Mouse (Mus musculus) heart, embryonic 12.5 days (tissue): ENCODE data around the gene Slc7a11. TPM values are rescaled to one million over a fixed set of nuclear protein-coding genes. Genes with fewer than 3 reads are reported as not detected.

Experiments used
- ATAC-seq: fragments of 200-750 bp; cut with Nextera tagmentation; 2 replicates; pipeline ENCODE4 v1.8.0; 2017; ENCODE audit warnings: moderate TSS enrichment, moderate library complexity; ENCODE audit not compliant: insufficient number of reproducible peaks, low FRiP score
- H3K27ac ChIP-seq: fragments of 300-500 bp; sonication (generic); 2 replicates; pipeline ENCODE4 v1.5.1; 2016; ENCODE audit warnings: mild to moderate bottlenecking, moderate library complexity; ENCODE audit not compliant: poor library complexity, severe bottlenecking
- H3K27me3 ChIP-seq: fragments of 300-500 bp; sonication (generic); replicated peaks from 2 replicates; pipeline ENCODE4 v1.6.1; 2016; ENCODE audit warnings: mild to moderate bottlenecking, moderate library complexity
- H3K36me3 ChIP-seq: fragments of 300-500 bp; sonication (generic); 2 replicates; pipeline ENCODE4 v1.6.1; 2016; ENCODE audit warnings: mild to moderate bottlenecking, moderate library complexity
- H3K4me1 ChIP-seq: fragments of 300-500 bp; sonication (generic); replicated peaks from 2 replicates; pipeline ENCODE4 v1.6.1; 2016; ENCODE audit warnings: mild to moderate bottlenecking
- H3K4me2 ChIP-seq: fragments of 300-500 bp; sonication (generic); 2 replicates; pipeline ENCODE4 v1.6.1; 2016; ENCODE audit warnings: mild to moderate bottlenecking, moderate library complexity
- H3K4me3 ChIP-seq: fragments of 300-500 bp; sonication (generic); 2 replicates; pipeline ENCODE4 v1.5.1; 2016; ENCODE audit warnings: mild to moderate bottlenecking
- H3K9ac ChIP-seq: fragments of 300-500 bp; sonication (generic); 2 replicates; pipeline ENCODE4 v1.6.1; 2016; ENCODE audit warnings: mild to moderate bottlenecking, moderate library complexity
- H3K9me3 ChIP-seq: fragments of 300-500 bp; sonication (generic); replicated peaks from 2 replicates; pipeline ENCODE4 v1.6.1; 2016; ENCODE audit warnings: mild to moderate bottlenecking, moderate library complexity
- WGBS: fragments of 180-500 bp; shearing (Covaris S2); methylation state at CpG from one replicate; pipeline ENCODE4 v1.1.7; 2016; 5-methylcytosine and 5-hydroxymethylcytosine counted together
- polyA plus RNA-seq: library from polyadenylated mRNA; unstranded; fragments of >200 nt; fragmentation: Nextera tagmentation; extraction: Ambion mirVana; gene quantifications from 2 replicates; pipeline ENCODE4 v1.2.1, GENCODE M21; 2016

Slc7a11 gene
- polyA plus RNA-seq, 1 experiment from 2014 or later: 0.19 TPM

DNA sequence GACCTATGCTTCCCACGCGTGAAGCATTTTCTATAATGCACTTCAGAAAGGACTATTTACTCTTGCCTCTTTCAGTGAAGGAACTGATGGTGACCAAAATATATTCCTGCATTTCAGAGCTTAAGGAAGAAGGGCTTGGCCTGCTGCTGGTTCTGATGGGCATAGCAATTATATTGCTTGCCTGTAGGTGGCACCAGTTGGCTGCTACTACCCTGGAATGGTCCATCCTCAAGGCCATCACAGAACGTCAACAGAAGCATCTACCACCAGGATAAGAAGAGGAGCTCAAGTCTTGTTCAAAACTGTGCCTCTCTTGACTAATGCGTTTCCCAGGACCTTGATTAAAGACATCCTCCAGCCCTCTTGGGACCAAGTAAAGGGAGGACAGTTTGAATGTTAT lies 139.3 kb downstream of the Slc7a11 start:
- no peak for ATAC-seq
- WGBS: 37% methylated on average over 4 of the region's 4 CpGs
- H3K4me2 ChIP-seq: no peak overlapping the region
- 0 out of 2 replicates have a peak, but pooled peaks cover 7% of the 10 kb centered on the region for H3K4me1 ChIP-seq
- H3K9ac ChIP-seq: no peak overlapping the region
- no peaks in the 10 kb centered on the region for H3K9me3 ChIP-seq
- no peaks in the 10 kb centered on the region for H3K27me3 ChIP-seq
- H3K36me3 ChIP-seq: no peaks in the 10 kb centered on the region
- H3K27ac ChIP-seq: no peak overlapping the region
- no peak overlapping the region for H3K4me3 ChIP-seq

DNA sequence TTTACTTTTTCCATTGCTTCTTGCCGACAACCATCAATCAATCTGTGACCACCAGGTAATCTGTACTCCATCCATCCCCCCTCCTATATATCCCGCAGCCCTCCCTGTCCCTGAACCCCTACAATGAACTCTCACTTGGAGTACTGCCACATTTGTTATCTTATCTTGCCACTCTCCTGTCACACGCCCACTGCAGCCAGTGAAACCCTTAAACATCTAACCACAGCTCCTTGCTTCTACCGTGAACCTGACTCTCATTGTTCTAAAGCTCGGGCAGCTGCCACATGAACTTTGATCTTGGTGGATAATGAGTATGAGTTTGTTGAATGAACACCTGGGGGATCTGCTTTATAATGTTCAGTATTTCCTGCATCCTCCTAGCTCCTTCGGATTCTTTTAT lies 140.8 kb downstream of the Slc7a11 start:
- Histone ChIP-seq H3K27me3 (no peaks in the 10 kb centered on the region), H3K9ac (no peak overlapping the region), H3K36me3 (no peaks in the 10 kb centered on the region), H3K4me1 (0 out of 2 replicates have a peak, but pooled peaks cover 7% of the 10 kb centered on the region), H3K4me2 (no peak overlapping the region), H3K4me3 (no peak overlapping the region), H3K9me3 (no peaks in the 10 kb centered on the region), H3K27ac (no peak overlapping the region)
- WGBS: 26% methylated on average over 6 of the region's 6 CpGs
- no peak for ATAC-seq

DNA sequence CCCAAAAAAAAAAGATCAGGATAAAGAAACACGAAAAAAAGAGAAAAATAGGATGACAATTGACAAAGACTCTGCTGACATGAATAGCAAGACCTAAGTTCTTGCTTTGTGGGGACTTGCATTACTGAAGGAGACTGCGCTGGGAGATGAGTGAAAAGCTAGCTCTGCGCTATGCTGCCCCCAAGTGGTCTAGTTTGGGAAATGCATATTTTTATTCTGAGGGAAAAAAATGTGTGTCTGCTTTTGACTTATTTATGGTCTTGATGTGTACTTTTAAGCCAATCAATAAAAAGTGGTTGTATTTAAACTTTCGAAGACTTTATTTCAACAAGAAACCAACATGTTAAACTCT lies 142.5 kb downstream of the Slc7a11 start:
- no peak overlapping the region for H3K27ac ChIP-seq
- no peak overlapping the region for H3K4me3 ChIP-seq
- no peak overlapping the region for H3K9ac ChIP-seq
- H3K4me2 ChIP-seq: no peak overlapping the region
- 4% methylated on average over 4 of the region's 4 CpGs for WGBS
- H3K4me1 ChIP-seq: 0 out of 2 replicates have a peak, but pooled peaks cover 7% of the 10 kb centered on the region
- no peak for ATAC-seq
- H3K36me3 ChIP-seq: no peaks in the 10 kb centered on the region
- no peaks in the 10 kb centered on the region for H3K9me3 ChIP-seq
- no peaks in the 10 kb centered on the region for H3K27me3 ChIP-seq

DNA sequence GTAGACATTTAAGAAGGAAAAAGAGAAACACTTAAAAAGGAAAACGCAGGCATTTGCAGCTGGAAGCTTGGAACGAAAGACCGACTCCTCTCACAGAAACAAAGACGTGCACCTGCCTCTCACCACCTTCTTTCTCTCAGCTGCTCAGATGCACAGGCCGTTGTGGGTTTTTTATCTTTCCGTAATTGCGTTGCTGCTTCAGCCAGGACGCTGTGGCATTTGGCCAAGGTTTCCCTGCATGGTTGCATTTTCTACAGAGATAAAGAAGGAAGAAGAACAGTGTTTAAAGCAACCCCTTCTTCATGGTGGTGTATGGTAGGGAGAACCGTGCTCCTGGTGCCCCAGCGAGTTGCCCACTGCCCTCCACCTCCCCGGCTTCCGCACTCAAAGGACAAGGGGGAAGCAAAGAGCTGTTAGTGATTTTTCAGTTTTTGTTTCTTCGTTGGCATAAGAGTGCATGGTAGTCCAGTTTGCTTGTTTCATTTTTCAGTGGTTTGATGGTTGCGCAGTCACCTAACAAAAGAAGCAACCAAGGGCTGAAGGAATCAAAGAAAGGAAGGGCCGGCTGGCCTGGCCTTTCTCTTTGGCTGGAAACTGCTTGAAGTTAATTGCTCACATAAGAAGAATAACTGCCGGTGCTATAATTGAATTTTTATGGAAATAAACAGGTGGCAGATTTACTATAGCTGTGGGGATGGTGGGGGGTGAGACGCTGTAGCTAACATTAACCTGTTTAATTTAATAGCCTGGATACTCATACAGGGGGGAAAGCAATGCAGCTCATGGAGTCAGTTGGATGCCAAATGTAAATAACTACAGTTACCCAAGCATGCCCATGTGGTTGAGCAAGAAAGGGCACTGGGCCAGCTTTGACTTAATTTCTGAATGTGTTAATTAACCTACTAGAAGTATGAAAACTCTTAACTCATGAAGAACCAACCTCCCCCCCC lies 143.1 kb downstream of the Slc7a11 start:
- Histone ChIP-seq H3K4me2 (no peak overlapping the region), H3K4me1 (0 out of 2 replicates have a peak, but pooled peaks cover 7% of the 10 kb centered on the region), H3K9me3 (no peaks in the 10 kb centered on the region), H3K27ac (no peak overlapping the region), H3K36me3 (no peaks in the 10 kb centered on the region), H3K4me3 (no peak overlapping the region), H3K9ac (no peak overlapping the region), H3K27me3 (no peaks in the 10 kb centered on the region)
- ATAC-seq: no peak
- WGBS: 74% methylated on average over 17 of the region's 17 CpGs

DNA sequence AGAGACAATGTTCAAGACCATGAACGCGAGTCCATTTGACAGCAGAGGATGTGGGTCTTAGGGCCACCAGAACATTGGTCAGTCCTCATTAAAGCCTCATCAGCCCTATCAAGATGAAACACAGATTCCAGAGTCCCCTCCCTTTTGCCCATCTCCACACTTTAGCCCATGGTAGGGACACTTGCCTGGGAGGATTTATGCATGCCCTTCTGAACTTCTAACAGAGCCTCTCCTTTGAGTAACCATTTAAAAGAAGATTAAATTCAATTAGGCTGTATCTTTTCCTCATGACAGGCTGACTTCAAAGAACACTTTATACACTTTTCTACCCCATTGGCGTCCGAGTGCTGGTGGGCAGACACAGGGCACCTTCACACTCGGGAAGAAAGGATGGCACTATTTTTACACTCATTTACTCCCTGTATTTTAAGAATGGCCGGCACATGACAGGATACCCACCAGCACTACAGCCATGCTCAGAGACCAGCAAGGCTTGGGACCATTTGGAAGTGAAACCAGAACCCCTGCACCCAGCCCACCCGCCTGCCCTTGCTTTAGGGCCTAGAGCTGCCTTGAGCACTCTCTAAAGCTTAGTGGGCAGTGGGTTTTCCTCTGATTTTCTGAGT lies 144.9 kb downstream of the Slc7a11 start:
- Histone ChIP-seq H3K4me2 (no peak overlapping the region), H3K27me3 (no peaks in the 10 kb centered on the region), H3K9ac (no peak overlapping the region), H3K4me1 (0 out of 2 replicates have a peak, but pooled peaks cover 7% of the 10 kb centered on the region), H3K9me3 (no peaks in the 10 kb centered on the region), H3K36me3 (no peaks in the 10 kb centered on the region), H3K27ac (no peak overlapping the region), H3K4me3 (no peak overlapping the region)
- WGBS: 71% methylated on average over 7 of the region's 7 CpGs
- ATAC-seq: no peak

DNA sequence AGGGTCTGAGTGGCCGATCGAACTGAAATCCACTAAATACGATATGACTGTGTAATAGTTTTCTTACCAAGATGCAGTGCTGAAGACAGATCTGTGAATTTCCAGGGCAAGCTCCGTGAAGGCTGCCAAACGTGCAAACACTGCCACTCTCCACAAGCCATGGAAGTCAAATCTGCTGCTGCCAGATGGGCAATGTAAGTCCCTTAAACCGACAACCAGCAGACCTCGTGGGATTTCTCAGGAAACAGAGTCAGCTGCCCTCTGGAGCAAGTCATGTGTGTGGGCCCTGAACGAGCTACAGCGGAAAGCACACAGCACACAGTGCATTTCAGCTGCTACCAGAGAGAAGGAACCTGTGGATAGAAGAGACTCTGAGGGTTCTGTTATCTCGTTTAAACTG lies 146.5 kb downstream of the Slc7a11 start:
- Histone ChIP-seq H3K36me3 (no peaks in the 10 kb centered on the region), H3K4me1 (0 out of 2 replicates have a peak, but pooled peaks cover 3% of the 10 kb centered on the region), H3K27me3 (no peaks in the 10 kb centered on the region), H3K4me3 (no peak overlapping the region), H3K4me2 (no peak overlapping the region), H3K9me3 (no peaks in the 10 kb centered on the region), H3K9ac (no peak overlapping the region), H3K27ac (no peak overlapping the region)
- 63% methylated on average over 10 of the region's 10 CpGs for WGBS
- ATAC-seq: no peak

DNA sequence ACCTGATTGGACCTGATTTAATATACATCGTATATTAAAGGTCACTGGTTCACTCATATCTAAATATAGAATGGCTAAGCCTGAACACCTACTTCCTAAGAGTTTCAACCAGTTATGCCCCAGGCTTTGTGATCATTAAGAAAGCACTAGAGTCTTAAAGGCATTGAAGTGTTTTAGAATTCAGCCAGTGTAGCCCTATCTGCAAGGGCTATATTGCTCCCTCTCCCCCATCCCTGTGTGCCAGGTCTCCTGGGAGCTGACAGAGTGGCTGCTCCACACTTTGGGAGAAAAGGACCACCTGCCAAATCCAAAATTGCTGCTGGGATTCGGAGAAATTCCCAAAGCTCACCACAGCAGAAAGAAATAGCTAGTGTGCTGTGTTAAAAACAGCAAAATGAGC lies 168.4 kb downstream of the Slc7a11 start:
- ATAC-seq: no peak
- 83% methylated on average over 2 of the region's 2 CpGs for WGBS
- no peaks in the 10 kb centered on the region for H3K36me3 ChIP-seq
- no peak overlapping the region for H3K9ac ChIP-seq
- no peaks in the 10 kb centered on the region for H3K9me3 ChIP-seq
- H3K27me3 ChIP-seq: no peaks in the 10 kb centered on the region
- no peak overlapping the region for H3K27ac ChIP-seq
- no peaks in the 10 kb centered on the region for H3K4me1 ChIP-seq
- no peak overlapping the region for H3K4me2 ChIP-seq
- H3K4me3 ChIP-seq: no peak overlapping the region

DNA sequence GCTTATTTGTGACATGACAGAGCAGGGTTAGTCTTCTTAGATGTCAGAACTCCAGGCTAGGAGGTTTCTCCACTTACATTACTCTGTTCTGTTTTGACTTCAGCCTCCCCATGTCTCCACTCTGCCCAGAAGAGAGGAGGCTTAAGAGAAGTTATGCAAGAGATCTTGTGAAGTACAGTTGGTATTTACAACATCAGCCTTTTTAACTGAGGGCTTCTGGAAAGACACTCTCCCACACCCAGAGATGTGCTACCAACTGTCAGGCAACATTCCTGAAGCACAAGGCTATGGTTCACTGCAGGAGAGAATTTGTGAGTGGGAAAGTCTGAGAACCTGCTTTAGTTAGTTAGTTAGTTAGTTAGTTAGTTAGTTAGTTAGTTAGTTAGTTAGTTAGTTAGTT lies 171.2 kb downstream of the Slc7a11 start:
- no peaks in the 10 kb centered on the region for H3K9me3 ChIP-seq
- H3K4me1 ChIP-seq: no peaks in the 10 kb centered on the region
- ATAC-seq: no peak
- H3K27me3 ChIP-seq: no peaks in the 10 kb centered on the region
- H3K27ac ChIP-seq: no peak overlapping the region
- no peaks in the 10 kb centered on the region for H3K36me3 ChIP-seq
- no peak overlapping the region for H3K4me2 ChIP-seq
- no peak overlapping the region for H3K4me3 ChIP-seq
- no peak overlapping the region for H3K9ac ChIP-seq

DNA sequence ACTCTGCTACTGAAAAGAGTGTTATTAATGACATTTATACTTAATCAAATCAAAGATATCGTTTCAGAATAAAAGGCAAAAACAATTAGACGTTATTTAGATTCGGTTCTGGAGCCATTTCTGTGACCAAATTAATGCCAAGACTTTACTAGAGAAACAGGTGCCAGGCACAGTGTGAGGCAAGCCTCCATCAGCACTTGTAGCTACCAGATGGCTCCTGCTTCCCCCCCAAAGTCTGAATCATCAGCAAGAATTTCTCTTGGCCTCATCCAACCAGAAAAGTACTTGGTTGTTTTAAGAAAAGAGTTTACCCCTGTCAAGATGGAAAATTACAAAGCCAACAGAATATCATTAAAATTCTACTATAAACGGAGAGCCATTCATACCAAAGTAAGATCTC lies 173.7 kb downstream of the Slc7a11 start:
- WGBS: 79% methylated on average over 4 of the region's 4 CpGs

DNA sequence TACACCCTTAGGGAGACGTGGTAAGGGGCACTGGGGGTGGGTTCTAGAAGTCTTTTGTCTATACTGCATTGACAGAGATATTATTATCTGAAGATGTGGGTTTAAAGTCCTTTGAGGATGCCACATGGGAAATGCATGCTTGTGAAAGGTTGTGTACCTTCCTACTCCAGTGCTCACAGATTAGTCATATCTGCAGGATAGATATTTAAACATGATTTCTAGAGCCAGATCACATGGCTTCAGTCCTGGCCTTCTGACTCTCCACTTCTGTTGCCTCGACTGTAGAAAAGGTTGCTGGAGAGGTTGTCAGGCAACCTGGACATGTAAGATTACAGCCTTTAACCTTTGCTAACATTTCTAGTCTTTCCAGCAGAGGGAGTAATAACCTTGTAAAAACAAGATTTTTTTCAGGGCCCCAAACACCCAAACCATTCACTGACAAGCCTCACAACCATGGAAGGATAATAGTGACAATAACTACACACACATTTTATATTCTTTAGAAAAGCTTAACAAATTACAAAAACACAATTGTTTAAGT lies 180.8 kb downstream of the Slc7a11 start:
- Histone ChIP-seq H3K27me3 (no peaks in the 10 kb centered on the region), H3K9ac (no peak overlapping the region), H3K4me1 (no peaks in the 10 kb centered on the region), H3K27ac (no peak overlapping the region), H3K9me3 (no peaks in the 10 kb centered on the region), H3K4me3 (no peak overlapping the region), H3K36me3 (no peaks in the 10 kb centered on the region), H3K4me2 (no peak overlapping the region)
- no peak for ATAC-seq
- WGBS: 41% methylated on average over 2 of the region's 2 CpGs

More for the DNA sequence above, 173.7 kb downstream of the Slc7a11 start:
- H3K4me1 ChIP-seq: no peaks in the 10 kb centered on the region
- H3K27me3 ChIP-seq: no peaks in the 10 kb centered on the region
- H3K9me3 ChIP-seq: no peaks in the 10 kb centered on the region
- H3K9ac ChIP-seq: no peak overlapping the region
- H3K36me3 ChIP-seq: no peaks in the 10 kb centered on the region
- H3K27ac ChIP-seq: no peak overlapping the region
- H3K4me2 ChIP-seq: no peak overlapping the region
- no peak for ATAC-seq
- no peak overlapping the region for H3K4me3 ChIP-seq

DNA sequence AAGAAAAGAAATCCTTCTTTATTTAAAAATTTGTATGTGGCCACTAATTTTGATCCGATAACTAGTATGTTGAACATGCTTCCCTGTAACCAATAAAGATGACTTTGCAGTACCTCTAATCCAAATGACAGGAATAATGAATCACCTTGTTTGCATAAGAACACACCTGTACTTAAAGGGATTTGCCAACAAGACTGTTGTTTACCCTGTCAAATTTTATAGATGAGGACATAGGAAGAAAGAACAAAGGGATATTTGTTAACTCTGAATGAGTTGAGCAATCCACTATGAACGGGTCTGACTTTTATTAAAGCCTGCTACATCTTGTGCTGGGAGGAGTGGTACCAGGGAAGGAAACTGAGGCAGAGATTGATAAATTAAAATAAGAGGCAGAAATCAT lies 181.3 kb downstream of the Slc7a11 start:
- Histone ChIP-seq H3K4me1 (no peaks in the 10 kb centered on the region), H3K27ac (no peak overlapping the region), H3K4me3 (no peak overlapping the region), H3K36me3 (no peaks in the 10 kb centered on the region), H3K4me2 (no peak overlapping the region), H3K9me3 (no peaks in the 10 kb centered on the region), H3K9ac (no peak overlapping the region), H3K27me3 (no peaks in the 10 kb centered on the region)
- no peak for ATAC-seq
- WGBS: 74% methylated on average over 2 of the region's 2 CpGs
